Mouse (Mus musculus): Measurements from ENCODE around the gene Trpc1. TPM values are rescaled to one million over a fixed set of nuclear protein-coding genes. Genes with fewer than 3 reads are reported as not detected.

The Trpc1 gene
- 1 to 10 TPM; 4.4 to 6.7 (median 5.3) TPM for total RNA-seq (2022)

DNA sequence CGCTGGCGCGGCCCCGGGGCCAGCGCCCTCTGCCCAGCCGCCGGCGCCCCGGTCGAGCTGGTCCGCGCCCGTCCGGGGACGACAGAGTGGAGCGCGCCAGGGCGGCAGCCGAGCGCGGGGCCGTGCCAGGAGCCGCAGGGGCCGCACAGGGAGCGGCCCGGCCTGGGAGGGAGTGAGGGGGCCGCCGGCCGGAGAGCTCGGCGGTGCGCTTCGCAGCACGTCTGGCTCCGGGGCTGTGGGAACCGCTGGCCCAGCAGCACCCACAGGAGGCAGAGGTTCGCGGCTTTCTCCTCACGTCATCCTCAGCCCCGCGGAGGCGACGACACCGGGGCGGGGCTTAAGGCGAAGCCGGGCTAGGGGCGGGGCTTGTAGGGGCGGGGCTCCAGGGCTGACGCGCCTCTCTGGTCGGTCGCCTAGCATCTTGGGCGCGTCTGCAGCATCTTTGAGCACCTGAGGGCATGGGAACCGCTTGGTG lies at the start of gene Trpc1:
TSS of gene Trpc1 (minus strand) at position 339 of the 475 bp plus-strand sequence.
- DNase-seq = peak; percentile 54

DNA sequence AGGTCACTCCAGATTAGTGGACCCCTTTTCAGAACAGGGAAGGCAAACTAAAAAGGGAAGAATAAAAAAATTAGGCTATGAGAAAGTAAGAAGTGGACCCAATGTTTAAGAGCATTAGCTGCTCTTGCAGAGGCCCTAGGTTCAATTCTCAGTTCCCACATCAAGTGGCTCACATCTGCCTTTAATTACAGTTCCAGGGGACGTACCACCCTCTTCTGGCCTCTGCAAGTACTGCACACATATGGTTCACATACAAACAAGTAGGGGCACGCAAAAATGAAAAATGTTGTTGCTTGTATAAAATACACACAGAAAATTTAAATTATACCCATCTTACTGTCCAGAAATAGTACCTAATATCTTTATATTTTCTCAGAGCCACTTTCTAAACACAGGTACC lies 46.1 kb upstream of the Trpc1 start:
- DNase-seq = no peak

DNA sequence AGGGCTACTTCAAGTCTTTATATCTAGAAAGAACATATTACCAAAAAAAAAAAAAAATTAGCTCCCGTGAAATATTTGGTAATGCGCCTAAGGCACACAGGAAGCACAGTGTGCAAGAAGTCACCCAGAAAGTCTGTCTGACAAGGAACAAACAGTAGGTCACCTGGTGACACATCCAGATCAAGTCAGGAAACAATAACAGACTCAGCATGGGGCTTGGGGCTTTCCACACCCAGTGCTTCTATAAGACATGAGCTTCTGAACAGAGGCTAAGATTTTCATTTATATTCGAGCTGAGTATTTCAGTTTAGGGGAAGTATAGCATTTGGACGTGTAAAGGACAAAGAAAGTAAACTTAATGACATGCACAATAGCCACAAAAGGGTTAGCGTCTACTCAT lies 45.7 kb upstream of the Trpc1 start:
- no peak for DNase-seq

- DNase-seq = no peak
These were observed 45.1 kb upstream of the Trpc1 start for GRCm38 (mm10) chr9:95795077-95795784.

GRCm38 (mm10) chr9:95793986-95794744 lies 44.0 kb upstream of the Trpc1 start:
- no peak for DNase-seq

DNA sequence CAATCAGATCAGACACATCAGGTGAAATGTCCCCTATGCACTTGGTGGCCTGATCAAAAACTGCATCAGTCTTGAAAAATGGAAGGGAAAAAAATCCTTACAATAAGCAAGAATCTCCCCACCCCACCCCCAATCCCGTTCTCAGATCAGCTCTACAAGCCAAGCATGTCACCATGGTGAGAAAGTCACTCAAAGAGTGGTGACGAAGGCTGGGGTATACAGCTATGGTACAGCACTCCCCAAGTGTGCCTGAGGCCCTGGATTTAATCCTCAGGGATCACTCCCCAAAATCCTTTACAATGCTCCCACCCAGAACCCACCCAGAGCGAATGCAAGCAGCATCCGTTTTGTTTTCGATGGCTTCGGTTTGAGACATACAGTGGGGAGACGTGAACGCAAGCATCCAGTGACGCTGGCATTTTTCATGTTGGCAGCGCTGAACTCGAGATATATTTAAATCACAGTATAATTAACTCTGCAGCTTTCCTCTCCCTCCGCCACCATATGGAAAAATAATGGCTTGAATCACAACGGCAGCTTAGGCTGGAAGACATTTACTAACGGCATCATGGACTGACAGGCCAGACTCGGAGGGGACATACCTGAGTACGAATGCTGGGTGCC lies 34.8 kb upstream of the Trpc1 start:
- no peak for DNase-seq

DNA sequence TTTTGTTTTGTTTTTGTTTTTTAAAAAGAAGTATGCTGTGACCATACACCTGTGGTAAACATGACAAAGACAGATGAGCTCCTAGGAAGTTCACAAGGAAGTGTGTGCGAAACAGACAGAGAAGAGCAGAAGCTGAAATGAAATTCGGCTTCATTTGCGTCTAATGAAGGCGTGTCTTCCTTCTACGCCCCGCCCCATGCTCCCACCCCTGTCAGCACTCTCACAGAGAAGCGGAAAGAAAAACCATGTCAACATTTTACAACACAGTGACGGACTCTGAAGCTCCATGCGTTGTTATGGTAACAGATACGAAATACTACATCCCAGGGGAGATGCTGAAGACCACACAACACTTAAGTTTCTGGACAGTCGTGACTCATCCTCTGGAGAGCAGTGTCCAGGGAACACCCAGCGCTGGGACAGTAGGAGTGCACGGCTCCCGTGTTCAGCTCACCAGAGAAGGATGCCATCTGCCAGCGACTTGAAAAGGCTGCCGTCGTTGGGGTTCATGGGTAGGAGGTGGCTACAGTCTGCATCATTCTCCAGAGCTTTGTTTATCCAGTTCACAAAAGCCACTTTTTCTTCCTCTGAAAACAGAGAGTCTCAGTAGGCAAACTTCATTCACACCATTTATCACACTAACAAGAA lies 33.6 kb upstream of the Trpc1 start:
- DNase-seq = no peak

DNA sequence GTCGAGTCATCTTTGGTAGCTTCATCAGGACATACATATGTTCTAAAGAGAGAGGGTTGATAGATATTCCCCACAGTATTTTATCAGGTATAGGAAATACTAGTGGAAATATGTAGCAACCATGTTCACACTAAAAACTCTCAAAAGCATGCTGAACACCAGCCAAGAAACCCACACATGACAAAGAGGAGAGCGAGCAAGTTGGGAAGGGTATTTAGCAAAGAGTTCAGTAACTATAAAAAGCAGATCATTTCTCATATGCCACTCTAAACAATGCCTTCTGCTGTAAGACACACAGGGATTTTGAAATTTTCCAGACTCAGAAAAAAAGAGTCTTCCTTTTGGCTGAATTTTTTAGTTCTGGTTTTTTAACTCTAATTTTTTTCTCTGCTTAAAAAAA lies 21.5 kb upstream of the Trpc1 start:
- DNase-seq = no peak

DNA sequence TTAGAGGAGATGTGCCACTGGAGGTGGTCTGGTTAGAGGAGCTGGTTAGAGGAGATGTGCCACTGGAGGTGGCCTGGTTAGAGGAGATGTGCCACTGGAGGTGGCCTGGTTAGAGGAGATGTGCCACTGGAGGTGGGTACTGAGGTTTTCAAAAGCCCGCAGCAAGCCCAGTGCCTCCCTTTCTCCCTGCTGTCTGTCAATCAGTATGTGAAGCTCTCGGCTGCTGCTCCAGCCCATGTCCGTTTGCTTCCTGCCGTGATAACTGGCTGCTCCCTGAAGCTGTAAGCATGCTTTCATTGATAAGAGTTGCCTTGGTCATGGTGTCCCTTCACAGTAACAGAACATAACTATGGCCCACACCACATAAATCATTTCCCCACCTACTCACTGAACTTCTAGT lies 13.0 kb upstream of the Trpc1 start:
- no peak for DNase-seq

GRCm38 (mm10) chr9:95762228-95762627 lies 12.1 kb upstream of the Trpc1 start:
- DNase-seq = no peak

DNA sequence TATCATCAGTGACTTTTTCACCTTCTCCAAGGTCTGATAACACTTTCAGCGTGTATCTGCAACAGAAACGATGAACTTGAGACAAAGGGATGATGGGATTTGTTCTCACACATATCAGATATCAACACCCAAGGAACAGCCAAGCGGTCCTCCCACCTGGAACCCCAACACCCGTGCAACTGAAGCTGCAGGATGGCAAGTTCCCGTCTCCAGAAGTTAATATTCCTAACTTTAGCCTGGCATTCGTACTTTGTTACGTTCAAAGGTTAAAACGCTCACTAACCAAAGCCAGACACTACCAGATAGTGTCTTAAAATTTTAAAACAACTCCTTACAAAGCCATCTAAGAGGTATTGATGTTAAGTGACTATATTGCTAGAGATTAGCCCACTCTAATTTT lies 11.2 kb upstream of the Trpc1 start:
- no peak for DNase-seq

DNA sequence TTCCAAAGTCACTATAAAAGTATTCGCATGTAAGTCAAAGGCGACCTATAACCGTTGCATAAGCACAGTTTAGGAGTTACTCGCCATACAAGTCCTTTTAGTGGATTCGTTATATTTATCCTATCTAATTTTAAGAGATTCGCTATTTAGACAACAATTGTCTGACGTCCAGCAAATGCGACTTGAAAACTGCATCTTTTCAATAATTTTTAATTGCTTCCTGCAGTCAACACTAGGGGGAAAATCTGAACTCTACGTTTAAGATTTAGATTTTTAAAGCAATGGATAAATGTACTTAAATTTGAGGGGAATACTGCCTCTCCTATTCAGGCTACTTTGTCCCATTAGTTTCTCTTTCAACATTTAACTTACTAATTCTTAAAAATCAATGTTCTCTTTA lies 571 bp upstream of the Trpc1 start:
- DNase-seq = no peak

GRCm38 (mm10) chr9:95749461-95749928 lies 680 bp downstream of the Trpc1 start:
- DNase-seq = peak; percentile 3

GRCm38 (mm10) chr9:95747298-95747697 lies 2.9 kb downstream of the Trpc1 start:
- no peak for DNase-seq

DNA sequence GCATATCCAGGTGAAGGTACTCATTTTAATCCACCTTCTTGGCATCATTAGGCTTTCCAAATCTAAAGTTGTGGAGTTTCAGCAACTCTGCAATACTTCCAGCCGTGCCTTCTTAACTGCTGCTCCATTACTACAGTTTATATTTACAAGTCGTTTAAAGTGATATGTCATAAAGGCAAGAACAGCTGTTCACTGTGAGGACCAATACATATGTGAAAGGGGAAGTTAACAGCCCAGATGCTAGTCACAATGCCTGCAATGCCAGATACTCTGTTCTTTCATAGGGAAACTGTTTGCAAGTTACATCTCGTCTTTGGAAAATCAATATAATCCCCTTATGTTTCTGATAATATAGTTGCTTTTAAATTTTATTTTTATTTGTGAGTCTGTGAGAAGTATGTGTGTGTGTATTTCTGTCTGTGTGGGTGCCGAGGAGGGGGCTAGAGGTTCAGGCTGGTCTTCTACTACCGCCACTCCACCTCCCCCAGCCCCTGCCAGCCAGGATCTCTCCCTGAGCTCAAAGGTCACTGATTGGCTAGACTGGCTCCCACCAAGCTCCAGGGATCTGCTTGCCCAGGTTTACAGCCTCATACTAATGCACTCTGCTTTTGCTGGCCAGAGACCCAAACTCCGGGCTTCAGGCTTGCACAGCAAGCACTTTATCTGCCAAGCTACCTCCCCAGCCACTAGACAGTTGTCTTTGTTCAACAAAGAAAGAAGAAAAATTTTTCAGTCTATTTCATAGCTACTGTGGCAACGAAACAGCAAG lies 5.1 kb downstream of the Trpc1 start:
- no peak for DNase-seq

- DNase-seq = no peak
These were observed 13.9 kb downstream of the Trpc1 start for GRCm38 (mm10) chr9:95736238-95736637.

- no peak for DNase-seq
These were observed 37.6 kb downstream of the Trpc1 start for GRCm38 (mm10) chr9:95712574-95712973.

DNA sequence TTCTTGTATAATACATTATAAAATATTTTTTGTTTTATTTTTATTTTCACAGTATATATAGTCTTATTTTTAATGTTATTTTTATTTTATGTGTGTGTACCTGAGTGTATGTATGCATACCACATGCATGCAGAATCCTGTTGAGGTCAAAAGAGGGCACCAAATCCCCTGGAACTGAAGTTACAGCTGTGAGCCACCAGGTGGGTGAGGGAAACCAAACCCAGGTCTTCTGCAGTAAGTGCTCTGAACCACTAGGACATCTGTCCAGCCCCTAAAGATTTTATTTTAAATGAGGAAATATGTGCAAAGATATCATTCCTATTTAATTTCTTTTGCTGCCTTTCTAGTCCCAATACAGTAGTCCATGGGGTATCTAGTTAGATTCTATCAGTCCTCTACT lies 41.2 kb downstream of the Trpc1 start:
- no peak for DNase-seq

DNA sequence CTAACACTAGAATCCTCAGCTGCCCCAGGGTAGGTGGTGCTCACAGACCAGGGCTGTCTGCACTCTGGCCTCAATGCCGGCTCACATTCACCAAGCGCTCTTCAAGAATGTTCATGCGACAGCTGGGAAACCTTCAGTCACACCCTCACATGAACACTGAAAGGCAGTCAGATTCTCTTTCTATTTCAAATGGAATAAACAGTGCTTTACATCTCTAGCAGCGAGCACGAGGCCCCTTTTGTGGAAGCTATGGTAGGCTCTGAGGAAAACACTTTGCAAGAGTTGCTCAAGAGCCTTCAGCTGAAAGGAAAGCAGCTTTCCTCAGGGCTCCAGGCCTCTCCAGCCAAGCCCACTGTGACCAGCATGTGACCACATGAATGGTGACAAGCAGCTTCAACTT lies 44.8 kb downstream of the Trpc1 start:
- no peak for DNase-seq

GRCm38 (mm10) chr9:95704078-95704477 lies 46.1 kb downstream of the Trpc1 start:
- no peak for DNase-seq

DNA sequence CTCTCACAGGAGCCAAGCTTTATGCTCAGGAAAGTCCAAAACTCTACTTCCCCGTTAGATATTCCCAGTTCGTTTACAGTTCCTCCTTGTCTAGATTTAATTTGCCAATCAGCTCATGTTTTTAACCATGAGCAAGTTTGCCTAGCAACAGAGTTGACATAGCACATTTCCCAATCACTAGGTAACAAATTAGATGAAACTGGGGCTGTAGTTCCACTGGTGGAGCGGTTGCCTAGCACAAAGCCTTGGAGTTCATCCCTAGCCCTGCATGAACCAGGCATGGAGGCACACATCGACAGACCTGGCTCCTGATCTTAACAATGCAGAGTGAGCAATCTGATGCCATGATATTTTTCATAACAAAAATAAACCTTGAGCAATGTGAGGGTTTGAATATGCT lies 50.9 kb downstream of the Trpc1 start:
- DNase-seq = no peak

DNA sequence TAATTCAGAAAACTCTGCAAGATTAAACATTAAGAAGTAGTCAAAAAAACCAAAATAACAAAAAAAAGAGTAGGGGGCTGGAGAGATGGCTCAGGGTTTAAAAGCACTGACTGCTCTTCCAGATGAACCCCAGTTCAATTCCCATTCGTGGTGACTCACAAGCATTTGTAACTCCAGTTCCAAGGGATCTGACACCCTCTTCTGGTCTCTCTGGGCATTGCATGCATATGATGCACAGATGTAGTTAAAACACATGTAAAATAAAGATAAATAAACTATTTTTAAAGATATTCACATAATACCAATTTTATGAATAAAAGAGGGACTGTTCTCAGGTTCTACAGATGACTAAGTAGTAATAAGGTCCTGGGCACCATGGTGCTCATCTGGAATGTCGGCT lies 52.4 kb downstream of the Trpc1 start:
- no peak for DNase-seq
